Mouse (Mus musculus): ENCODE data around the gene Zpbp. TPM values are rescaled to one million over a fixed set of nuclear protein-coding genes. Genes with fewer than 3 reads are reported as not detected.
A peak's percentile ranks its signal among the peaks of the same experiment; 100 is the strongest.

The Zpbp gene
- under 1 TPM; 0.06 to 0.08 TPM for total RNA-seq (2021)
- long read RNA-seq, experiment 1: 0 reads
- long read RNA-seq, experiment 2, partial matches to known transcripts: 0 of 1 reads
- long read RNA-seq, experiment 2, other reads (novel, unspliced or antisense): 1 of 1 reads

GRCm38 (mm10) chr11:11461635-11462560, at the start of gene Zpbp, which contains the start of gene Spata48:
Gene Zpbp, minus strand, starts transcription at chr11:11462408.
Gene Spata48, plus strand, starts transcription at chr11:11462094.
- TF ChIP-seq CTCF (IDR thresholded peaks at IDR 0.05): peak; percentile 50
- DNase-seq: peak; percentile 87
- intact Hi-C loops (cut with DNase I): loop anchor here (2.0 kb wide), 1 partner anchor 327 kb away; no protein-coding TSS in a partner anchor
- Histone ChIP-seq H3K4me3 (peak within 1 kb of the TSS; percentile 76), H3K27ac (peak within 1 kb of the TSS; percentile 72)

GRCm38 (mm10) chr11:11509413-11509812, 47.2 kb upstream of the Zpbp start:
- intact Hi-C loops (cut with DNase I): no loop called here
- H3K4me3 ChIP-seq: no peak overlapping the region
- TF ChIP-seq CTCF (IDR thresholded peaks at IDR 0.05): no peak
- H3K27ac ChIP-seq: no peak overlapping the region
- DNase-seq: no peak

- Histone ChIP-seq H3K4me3 (no peak overlapping the region), H3K27ac (no peak overlapping the region)
- intact Hi-C loops (cut with DNase I): no loop called here
- TF ChIP-seq CTCF (IDR thresholded peaks at IDR 0.05): no peak
- DNase-seq: no peak
Measured at GRCm38 (mm10) chr11:11506187-11506586, 44.0 kb upstream of the Zpbp start.

GRCm38 (mm10) chr11:11499944-11500343, 37.7 kb upstream of the Zpbp start:
- intact Hi-C loops (cut with DNase I): no loop called here
- no peak overlapping the region for H3K4me3 ChIP-seq
- DNase-seq: no peak
- TF ChIP-seq CTCF (IDR thresholded peaks at IDR 0.05): peak; percentile 56
- no peak overlapping the region for H3K27ac ChIP-seq

- no peak for DNase-seq
- TF ChIP-seq CTCF (IDR thresholded peaks at IDR 0.05): no peak
- intact Hi-C loops (cut with DNase I): no loop called here
- Histone ChIP-seq H3K27ac (no peak overlapping the region), H3K4me3 (no peak overlapping the region)
Measured at GRCm38 (mm10) chr11:11495697-11496096, 33.5 kb upstream of the Zpbp start.

GRCm38 (mm10) chr11:11492044-11492443, 29.8 kb upstream of the Zpbp start:
- no peak overlapping the region for H3K4me3 ChIP-seq
- no peak for TF ChIP-seq CTCF (IDR thresholded peaks at IDR 0.05)
- intact Hi-C loops (cut with DNase I): no loop called here
- no peak overlapping the region for H3K27ac ChIP-seq
- DNase-seq: no peak

- no peak for TF ChIP-seq CTCF (IDR thresholded peaks at IDR 0.05)
- intact Hi-C loops (cut with DNase I): no loop called here
- H3K4me3 ChIP-seq: no peak overlapping the region
- no peak for DNase-seq
- no peak overlapping the region for H3K27ac ChIP-seq
Measured at GRCm38 (mm10) chr11:11484378-11484777, 22.2 kb upstream of the Zpbp start.

- no peak overlapping the region for H3K27ac ChIP-seq
- H3K4me3 ChIP-seq: no peak overlapping the region
- no peak for TF ChIP-seq CTCF (IDR thresholded peaks at IDR 0.05)
- DNase-seq: no peak
- intact Hi-C loops (cut with DNase I): no loop called here
Measured at GRCm38 (mm10) chr11:11468924-11469323, 6.7 kb upstream of the Zpbp start.

GRCm38 (mm10) chr11:11462561-11462890, 318 bp upstream of the Zpbp start:
- no peak for TF ChIP-seq CTCF (IDR thresholded peaks at IDR 0.05)
- Histone ChIP-seq H3K27ac (no peak overlapping the region), H3K4me3 (peak overlapping the region; percentile 76)
- no peak for DNase-seq
- intact Hi-C loops (cut with DNase I): loop anchor here (2.0 kb wide), 1 partner anchor 326 kb away; no protein-coding TSS in a partner anchor

- peak; percentile 46 for TF ChIP-seq CTCF (IDR thresholded peaks at IDR 0.05)
- no peak for DNase-seq
- Histone ChIP-seq H3K4me3 (no peak overlapping the region), H3K27ac (no peak overlapping the region)
- intact Hi-C loops (cut with DNase I): no loop called here
Measured at GRCm38 (mm10) chr11:11455037-11455436, 7.2 kb downstream of the Zpbp start.

GRCm38 (mm10) chr11:11417356-11417755, 44.9 kb downstream of the Zpbp start:
- TF ChIP-seq CTCF (IDR thresholded peaks at IDR 0.05): no peak
- intact Hi-C loops (cut with DNase I): no loop called here
- Histone ChIP-seq H3K4me3 (no peak overlapping the region), H3K27ac (no peak overlapping the region)
- DNase-seq: no peak

- no peak for TF ChIP-seq CTCF (IDR thresholded peaks at IDR 0.05)
- intact Hi-C loops (cut with DNase I): no loop called here
- Histone ChIP-seq H3K27ac (no peak overlapping the region), H3K4me3 (no peak overlapping the region)
- DNase-seq: no peak
Measured at GRCm38 (mm10) chr11:11414188-11414587, 48.0 kb downstream of the Zpbp start.

GRCm38 (mm10) chr11:11394686-11395085, 67.5 kb downstream of the Zpbp start:
- no peak for TF ChIP-seq CTCF (IDR thresholded peaks at IDR 0.05)
- no peak for DNase-seq
- Histone ChIP-seq H3K4me3 (no peak overlapping the region), H3K27ac (no peak overlapping the region)
- intact Hi-C loops (cut with DNase I): no loop called here
